Mouse (Mus musculus): ENCODE data around the gene Liph. TPM values are rescaled to one million over a fixed set of nuclear protein-coding genes. Genes with fewer than 3 reads are reported as not detected.
"Not testable (repeated sequence)": the region's sequence is repeated elsewhere in the genome, so short reads cannot be mapped to it uniquely, and the experiment has no call there.

Gene Liph
- polyA plus RNA-seq, 1 experiment from 2014 or later = 0.54 TPM

DNA sequence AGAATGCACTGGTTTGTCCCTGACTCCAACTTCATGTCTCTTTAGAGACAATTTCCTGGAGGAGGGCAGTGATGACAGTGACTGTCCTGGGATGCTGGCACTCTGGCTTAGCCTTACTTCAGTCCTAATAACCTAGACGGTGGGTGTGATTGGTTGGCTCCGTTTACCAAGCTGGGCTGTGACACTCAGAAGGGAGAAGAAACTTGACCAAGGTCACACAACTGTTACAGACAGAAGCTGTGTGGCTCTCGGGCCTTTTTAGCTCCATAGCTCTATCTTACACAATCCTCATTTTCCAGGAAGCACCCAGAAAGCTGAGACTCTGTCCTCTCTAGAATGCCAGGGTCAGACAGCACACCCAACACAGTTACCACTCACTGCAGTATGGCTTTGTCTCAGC lies 29.9 kb downstream of the Liph start:
- no peak for DNase-seq (ENCODE audit: low spot score)
- 65% methylated on average over 3 of the region's 3 CpGs for WGBS
- no peaks in the 10 kb centered on the region for H3K9me3 ChIP-seq
- no peak overlapping the region for H3K27ac ChIP-seq
- no peak overlapping the region for H3K4me3 ChIP-seq
- H3K27me3 ChIP-seq (ENCODE audit: insufficient read depth, poor library complexity, severe bottlenecking) = peaks cover 12% of the 10 kb centered on the region
- no peaks in the 10 kb centered on the region for H3K4me1 ChIP-seq
- H3K36me3 ChIP-seq = no peaks in the 10 kb centered on the region

DNA sequence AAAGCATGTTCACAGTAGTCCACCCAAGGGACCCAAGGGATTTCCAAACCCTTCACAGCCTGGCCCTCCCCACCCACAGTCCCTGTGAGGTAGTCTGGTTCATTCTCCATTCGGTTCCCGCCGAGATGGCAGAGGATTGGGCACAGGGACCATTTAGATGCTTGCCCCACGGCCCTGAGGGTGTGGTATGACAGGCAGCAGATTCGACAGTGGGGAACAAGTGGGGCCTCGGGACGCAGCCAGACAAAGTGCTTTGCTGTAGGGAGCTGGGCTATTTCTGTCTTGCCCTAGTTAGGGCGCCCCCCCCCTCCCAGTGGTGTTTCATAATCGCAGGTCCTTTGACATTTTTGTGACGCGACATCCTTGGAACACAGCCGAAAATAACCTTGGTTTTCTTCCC lies 39.9 kb downstream of the Liph start:
- DNase-seq (ENCODE audit: low spot score) = no peak
- peak overlapping the region; percentile 76; the same call in 1 of the 2 replicates for H3K27ac ChIP-seq
- H3K36me3 ChIP-seq = no peaks in the 10 kb centered on the region
- WGBS = 56% methylated on average over 12 of the region's 12 CpGs
- no peaks in the 10 kb centered on the region for H3K9me3 ChIP-seq
- H3K27me3 ChIP-seq (ENCODE audit: insufficient read depth, poor library complexity, severe bottlenecking) = no peaks in the 10 kb centered on the region
- H3K4me1 ChIP-seq = peaks cover 7% of the 10 kb centered on the region
- H3K4me3 ChIP-seq = peak overlapping the region; percentile 35; the same call in 1 of the 2 replicates

DNA sequence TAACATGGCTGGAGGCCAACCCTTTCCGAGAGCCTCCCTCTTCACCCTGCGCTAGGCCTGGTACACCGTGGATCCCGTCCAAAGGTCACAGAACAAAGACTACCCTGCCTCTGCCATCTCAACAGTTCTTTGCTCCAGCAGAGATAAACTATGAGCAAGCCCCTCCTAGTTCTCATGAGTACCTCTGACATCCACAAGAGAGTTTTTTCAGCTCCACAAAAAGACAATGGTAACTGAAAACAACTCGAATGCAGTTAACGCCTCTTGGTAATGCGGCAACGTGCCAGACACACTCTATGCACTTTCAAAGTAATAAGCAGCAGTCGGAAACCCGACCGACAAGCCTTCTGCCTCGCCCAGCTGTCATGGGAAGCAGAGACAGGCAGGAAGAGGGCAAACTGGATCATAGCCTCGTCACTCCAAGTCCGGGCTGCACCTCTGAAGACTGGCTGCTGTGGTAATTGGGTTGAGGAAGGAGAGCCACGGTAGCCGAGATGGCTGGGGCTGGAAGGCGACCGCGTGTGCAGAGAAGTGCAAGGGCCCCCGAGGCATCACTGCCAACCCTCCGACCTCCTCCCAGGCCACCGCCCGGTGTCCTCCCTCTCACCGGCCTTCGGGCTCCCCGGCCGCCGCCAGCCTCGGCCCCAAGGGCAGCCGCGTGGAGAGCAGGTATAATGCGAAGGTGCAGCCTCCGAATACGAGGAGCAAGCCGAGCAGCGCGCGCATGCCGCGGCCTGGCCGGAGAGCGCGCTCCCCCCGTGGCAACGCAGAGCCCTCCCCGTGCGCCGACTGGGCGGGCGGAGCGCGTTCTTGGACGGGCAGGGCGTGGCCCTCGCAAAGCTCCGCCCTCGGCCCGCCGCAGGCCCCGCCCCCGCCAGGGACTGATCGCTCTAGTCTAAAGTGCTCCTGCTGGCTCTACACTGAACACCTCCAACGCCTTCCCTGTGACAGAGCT lies 48.4 kb downstream of the Liph start, which contains the start of gene Tmem41a:
Gene Tmem41a (minus strand): TSS at position 792 of the 955 bp plus-strand sequence.
- Histone ChIP-seq H3K4me1 (peaks cover 21% of the 10 kb centered on the region), H3K9me3 (no peaks in the 10 kb centered on the region), H3K27ac (peak within 1 kb of the TSS; percentile 94), H3K27me3 (ENCODE audit: insufficient read depth, poor library complexity, severe bottlenecking) (0 out of 2 replicates have a peak, but pooled peaks cover 4% of the 10 kb centered on the region), H3K4me3 (peak within 1 kb of the TSS; percentile 85), H3K36me3 (peaks cover 3% of the 10 kb centered on the region; the same call in 1 of the 2 replicates)
- peak; percentile 94 for DNase-seq (ENCODE audit: low spot score)
- WGBS = 2% methylated on average over 63 of the region's 63 CpGs

DNA sequence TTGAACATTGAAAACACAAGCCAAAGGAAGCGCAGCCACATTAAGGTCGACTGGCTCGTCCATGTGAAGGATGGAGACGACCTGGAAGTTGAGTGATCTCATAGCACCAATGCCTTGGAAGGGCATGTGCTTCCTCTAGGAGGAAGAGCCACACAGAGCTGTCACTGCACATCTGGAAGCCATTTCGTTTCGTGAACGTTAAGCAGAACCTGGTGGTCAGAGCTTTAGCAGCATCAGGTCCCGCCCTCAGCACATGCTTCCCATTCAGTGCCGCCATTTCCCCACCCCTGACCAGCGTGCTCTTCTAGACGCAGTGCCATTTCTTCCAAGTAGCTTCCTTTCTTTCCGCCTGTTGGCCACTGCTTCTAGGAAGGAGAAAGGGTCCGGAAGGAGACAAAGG lies 67.0 kb downstream of the Liph start:
- Histone ChIP-seq H3K27me3 (ENCODE audit: insufficient read depth, poor library complexity, severe bottlenecking) (0 out of 2 replicates have a peak, but pooled peaks cover 3% of the 10 kb centered on the region), H3K4me3 (no peak overlapping the region), H3K27ac (no peak overlapping the region), H3K9me3 (no peaks in the 10 kb centered on the region), H3K36me3 (peaks cover 11% of the 10 kb centered on the region), H3K4me1 (no peaks in the 10 kb centered on the region)
- 79% methylated on average over 13 of the region's 13 CpGs for WGBS
- no peak for DNase-seq (ENCODE audit: low spot score)

DNA sequence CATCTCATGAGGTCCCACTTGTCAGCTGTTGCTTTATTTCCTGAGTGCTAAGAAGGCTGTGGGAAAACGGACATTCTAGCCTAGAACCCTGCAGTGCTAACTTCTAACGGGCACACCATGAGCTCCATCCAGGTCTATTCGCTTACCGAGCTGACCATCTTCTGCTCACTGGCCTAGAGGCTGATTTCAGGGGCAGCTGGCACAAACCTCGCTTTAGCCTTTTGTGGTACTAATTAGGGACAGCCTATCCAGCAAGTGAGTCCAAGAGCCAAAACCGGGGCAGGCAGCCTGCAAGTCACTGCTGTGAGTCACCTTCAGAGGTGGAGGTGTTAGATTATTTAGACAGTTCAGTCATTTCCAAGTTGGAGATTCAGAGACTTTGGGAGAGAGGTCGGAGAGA lies 78.8 kb downstream of the Liph start:
- Histone ChIP-seq H3K4me3 (no peak overlapping the region), H3K4me1 (peaks cover 5% of the 10 kb centered on the region; the same call in 1 of the 2 replicates), H3K27me3 (ENCODE audit: insufficient read depth, poor library complexity, severe bottlenecking) (no peaks in the 10 kb centered on the region), H3K36me3 (peaks cover 13% of the 10 kb centered on the region; the same call in 1 of the 2 replicates), H3K9me3 (no peaks in the 10 kb centered on the region), H3K27ac (no peak overlapping the region)
- DNase-seq (ENCODE audit: low spot score) = no peak
- 60% methylated on average over 7 of the region's 7 CpGs for WGBS

DNA sequence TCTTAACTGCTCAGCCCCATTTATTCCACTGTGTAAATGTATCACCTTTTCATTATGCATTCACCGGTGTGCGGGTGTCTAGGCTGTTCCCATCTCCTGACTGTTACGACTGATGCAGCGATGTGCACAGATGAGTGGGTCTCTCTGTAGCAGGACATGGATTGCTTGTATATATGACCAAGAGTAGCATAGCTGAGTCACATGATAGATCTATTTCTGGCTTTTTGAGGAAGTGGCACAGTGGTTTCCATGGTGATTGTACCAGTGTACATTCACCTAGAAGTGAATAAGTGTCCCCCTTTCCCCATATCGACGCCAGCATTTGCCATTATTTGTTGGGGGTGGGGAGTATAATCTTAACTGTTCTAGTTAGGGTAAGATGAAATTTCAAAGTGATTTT lies 82.1 kb downstream of the Liph start:
- H3K36me3 ChIP-seq = peaks cover 10% of the 10 kb centered on the region; the same call in 1 of the 2 replicates
- no peak overlapping the region for H3K27ac ChIP-seq
- H3K27me3 ChIP-seq (ENCODE audit: insufficient read depth, poor library complexity, severe bottlenecking) = no peaks in the 10 kb centered on the region
- WGBS = 88% methylated on average over 6 of the region's 6 CpGs
- DNase-seq (ENCODE audit: low spot score) = no peak
- no peak overlapping the region for H3K4me3 ChIP-seq
- H3K4me1 ChIP-seq = peaks cover 8% of the 10 kb centered on the region; the same call in 1 of the 2 replicates
- H3K9me3 ChIP-seq = no peaks in the 10 kb centered on the region

DNA sequence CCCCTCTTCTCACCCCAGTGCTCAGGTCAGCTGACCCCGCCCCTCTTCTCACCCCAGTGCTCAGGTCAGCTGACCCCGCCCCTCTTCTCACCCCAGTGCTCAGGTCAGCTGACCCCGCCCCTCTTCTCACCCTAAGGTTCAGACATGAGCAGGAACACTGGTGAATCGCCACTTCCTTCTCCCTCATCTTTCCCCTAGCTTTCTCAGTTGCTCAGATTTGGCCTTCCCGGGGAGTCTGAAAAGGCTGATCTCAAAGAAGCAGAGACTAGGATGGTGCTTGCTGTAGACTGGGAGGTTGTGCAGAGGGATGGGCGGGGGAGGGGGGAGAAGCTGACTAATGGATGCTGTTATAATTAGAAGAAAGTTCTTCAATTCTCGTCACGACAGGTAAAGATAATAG lies 86.6 kb downstream of the Liph start:
- not testable (repeated sequence) for DNase-seq (ENCODE audit: low spot score); H3K27ac ChIP-seq; H3K9me3 ChIP-seq; H3K36me3 ChIP-seq; H3K27me3 ChIP-seq (ENCODE audit: insufficient read depth, poor library complexity, severe bottlenecking)
- 24% methylated on average over 7 of the region's 8 CpGs for WGBS
- H3K4me3 ChIP-seq = peak overlapping the region; percentile 42; the same call in 1 of the 2 replicates
- peaks cover 12% of the 10 kb centered on the region; the same call in 1 of the 2 replicates for H3K4me1 ChIP-seq

DNA sequence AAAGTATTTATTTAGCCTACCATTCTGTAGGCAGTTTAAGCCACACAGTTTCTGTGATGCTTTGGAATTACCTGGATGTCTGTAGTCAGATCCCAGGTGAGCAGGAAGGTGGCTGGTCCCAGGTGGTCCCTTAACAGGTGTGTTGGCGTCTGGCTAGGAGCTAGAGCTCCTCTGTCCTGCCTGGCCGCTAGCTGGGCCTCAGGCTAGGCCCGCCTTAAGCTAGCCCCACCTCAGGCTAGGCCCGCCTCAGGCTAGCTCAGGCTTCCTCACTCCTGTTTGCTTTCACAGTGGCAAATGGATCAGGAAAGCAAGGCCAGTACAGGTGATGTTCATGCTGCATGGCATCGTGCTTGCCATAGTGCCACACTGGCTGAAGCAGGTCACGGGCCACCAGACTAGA lies 88.6 kb downstream of the Liph start:
- peaks cover 8% of the 10 kb centered on the region; the same call in 1 of the 2 replicates for H3K4me1 ChIP-seq
- H3K27ac ChIP-seq = no peak overlapping the region

DNA sequence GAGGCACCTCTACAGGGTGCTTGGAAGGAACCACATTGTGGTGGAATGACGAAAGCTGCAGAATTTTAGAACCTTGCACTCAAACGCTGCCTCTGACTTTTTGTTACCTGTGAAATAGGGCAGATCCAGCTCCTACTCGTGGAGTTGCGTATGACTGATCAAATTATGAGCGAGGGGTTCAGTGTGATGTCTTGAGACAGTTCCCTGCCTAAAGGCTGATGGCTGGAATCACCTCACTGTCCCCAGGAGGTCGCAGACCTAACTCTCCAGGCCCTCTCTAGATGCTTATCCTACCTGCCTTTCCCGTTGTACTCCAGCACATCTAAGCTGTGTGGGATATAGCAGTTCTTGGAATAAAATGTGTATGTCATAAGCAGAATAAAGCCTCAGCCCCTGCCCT lies 89.5 kb downstream of the Liph start:
- DNase-seq (ENCODE audit: low spot score) = no peak
- Histone ChIP-seq H3K9me3 (no peaks in the 10 kb centered on the region), H3K4me1 (peaks cover 7% of the 10 kb centered on the region; the same call in 1 of the 2 replicates), H3K36me3 (no peaks in the 10 kb centered on the region; the same call in 1 of the 2 replicates), H3K27ac (no peak overlapping the region), H3K4me3 (no peak overlapping the region), H3K27me3 (ENCODE audit: insufficient read depth, poor library complexity, severe bottlenecking) (peaks cover 5% of the 10 kb centered on the region; the same call in 1 of the 2 replicates)
- WGBS = 80% methylated on average over 7 of the region's 7 CpGs

More for the DNA sequence above, 88.6 kb downstream of the Liph start:
- WGBS = 84% methylated on average over 6 of the region's 6 CpGs
- Histone ChIP-seq H3K9me3 (no peaks in the 10 kb centered on the region), H3K36me3 (no peaks in the 10 kb centered on the region; the same call in 1 of the 2 replicates), H3K4me3 (no peak overlapping the region), H3K27me3 (ENCODE audit: insufficient read depth, poor library complexity, severe bottlenecking) (peaks cover 5% of the 10 kb centered on the region; the same call in 1 of the 2 replicates)
- DNase-seq (ENCODE audit: low spot score) = no peak

DNA sequence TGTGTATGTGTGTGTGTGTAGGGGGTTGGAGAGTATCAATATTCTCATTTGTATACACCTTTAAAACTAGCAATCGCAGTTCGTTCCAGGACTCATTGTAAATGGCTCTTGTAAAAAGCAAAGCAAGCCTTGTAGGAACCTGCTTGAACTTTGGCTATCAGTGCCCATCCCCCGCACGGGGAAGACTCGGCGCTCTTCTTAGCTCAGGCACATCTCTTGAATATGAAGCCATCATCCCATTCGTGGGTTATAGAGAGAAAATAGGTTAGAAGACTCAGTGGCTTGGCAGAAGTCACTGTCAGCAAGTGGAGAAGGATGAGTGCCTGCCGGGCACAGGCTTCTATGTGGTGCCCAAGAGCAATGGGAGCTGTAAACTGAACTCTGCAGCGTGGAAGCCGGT lies 90.8 kb downstream of the Liph start:
- Histone ChIP-seq H3K27ac (no peak overlapping the region), H3K36me3 (no peaks in the 10 kb centered on the region; the same call in 1 of the 2 replicates), H3K9me3 (no peaks in the 10 kb centered on the region), H3K4me1 (peaks cover 7% of the 10 kb centered on the region; the same call in 1 of the 2 replicates), H3K4me3 (no peak overlapping the region), H3K27me3 (ENCODE audit: insufficient read depth, poor library complexity, severe bottlenecking) (peaks cover 5% of the 10 kb centered on the region; the same call in 1 of the 2 replicates)
- 82% methylated on average over 10 of the region's 10 CpGs for WGBS
- no peak for DNase-seq (ENCODE audit: low spot score)
